Mouse (Mus musculus) megakaryocyte, embryonic 14.5 days (primary cell): Measurements from ENCODE around the gene Skp2.

Experiments
- FLI1 ChIP-seq: IDR thresholded peaks from 2 replicates; pipeline ENCODE4 v1.6.1; 2012; ENCODE audit warnings: low read length, inconsistent platforms, mixed read lengths
- GATA1 ChIP-seq: IDR thresholded peaks from 3 replicates; pipeline ENCODE4 v1.6.1; 2012; ENCODE audit warnings: mixed read lengths, low read length, inconsistent platforms, borderline replicate concordance

DNA sequence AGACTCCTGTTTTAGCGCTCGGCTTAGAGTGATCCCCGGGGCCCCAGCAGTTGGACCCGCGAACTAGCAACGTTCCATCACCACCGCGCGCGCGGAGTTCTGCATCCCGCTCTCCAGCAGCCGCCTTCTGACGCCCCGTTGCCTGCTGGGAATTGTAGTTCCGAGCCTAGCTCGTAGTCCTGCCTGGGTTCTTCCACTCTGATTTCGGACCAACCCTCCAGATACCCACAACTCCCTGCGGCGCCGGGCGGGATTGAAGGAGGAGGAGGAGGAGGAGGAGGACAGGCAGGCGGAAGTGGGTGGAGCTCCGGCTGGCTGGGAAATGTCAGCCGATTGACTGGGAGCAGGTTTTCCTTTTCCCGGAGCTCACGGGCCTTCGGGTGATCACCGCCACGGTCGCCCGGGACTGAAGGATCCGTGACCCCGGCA lies 15.0 kb downstream of the Skp2 start, which contains the start of gene Lmbrd2:
- TF ChIP-seq GATA1, result no peak
- no peak for TF ChIP-seq FLI1
